Mouse (Mus musculus) intestine, postnatal 0 days (tissue): Measurements from ENCODE around the gene Grk2. TPM values are rescaled to one million over a fixed set of nuclear protein-coding genes. Genes with fewer than 3 reads are reported as not detected.
A peak's percentile ranks its signal among the peaks of the same experiment; 100 is the strongest.

ENCODE experiments used
- ATAC-seq: fragments of 200-750 bp; cut with Nextera tagmentation; 2 replicates; pipeline ENCODE4 v1.8.0; 2017; ENCODE audit warnings: mild to moderate bottlenecking, moderate TSS enrichment, moderate library complexity
- H3K27ac ChIP-seq: fragments of 300-500 bp; sonication (generic); 2 replicates; pipeline ENCODE4 v1.5.1; 2014; ENCODE audit warnings: mild to moderate bottlenecking, low read depth, low read length, moderate library complexity
- H3K27me3 ChIP-seq: fragments of 300-500 bp; sonication (generic); replicated peaks from 2 replicates; pipeline ENCODE4 v1.6.1; 2014; ENCODE audit warnings: low read length, mixed read lengths; ENCODE audit not compliant: control insufficient read depth, insufficient read depth
- H3K36me3 ChIP-seq: fragments of 300-500 bp; sonication (generic); 2 replicates; pipeline ENCODE4 v1.6.1; 2014; ENCODE audit warnings: mild to moderate bottlenecking, moderate library complexity; ENCODE audit not compliant: control insufficient read depth, insufficient read depth
- H3K4me1 ChIP-seq: fragments of 300-500 bp; sonication (generic); replicated peaks from 2 replicates; pipeline ENCODE4 v1.6.1; 2014; ENCODE audit warnings: antibody characterized with exemption, low read length, mixed read lengths; ENCODE audit not compliant: control insufficient read depth, insufficient read depth
- H3K4me2 ChIP-seq: fragments of 300-500 bp; sonication (generic); replicated peaks from 2 replicates; pipeline ENCODE4 v1.6.1; 2014; ENCODE audit warnings: low read depth, mild to moderate bottlenecking, moderate library complexity
- H3K4me3 ChIP-seq: fragments of 300-500 bp; sonication (generic); 2 replicates; pipeline ENCODE4 v1.5.1; 2014; ENCODE audit warnings: low read depth, low read length
- H3K9ac ChIP-seq: fragments of 300-500 bp; sonication (generic); 2 replicates; pipeline ENCODE4 v1.6.1; 2014; ENCODE audit warnings: mild to moderate bottlenecking, low read depth, low read length
- H3K9me3 ChIP-seq: fragments of 300-500 bp; sonication (generic); 2 replicates; pipeline ENCODE4 v1.6.1; 2016; ENCODE audit warnings: mixed run types; ENCODE audit not compliant: control insufficient read depth
- CTCF ChIP-seq: sonication (generic); IDR thresholded peaks from 2 replicates; pipeline ENCODE4 v1.5.1; 2016; ENCODE audit warnings: low read depth, mild to moderate bottlenecking, control low read depth, antibody characterized with exemption, moderate library complexity
- whole genome bisulfite sequencing: fragments of 180-500 bp; shearing (Covaris S2); extraction: QIAGEN DNeasy Blood & Tissue Kit; methylation state at CpG from one replicate; pipeline ENCODE4 v1.1.7; 2014; 5-methylcytosine and 5-hydroxymethylcytosine counted together
- polyA plus RNA-seq: library from polyadenylated mRNA; unstranded; fragments of >200 nt; fragmentation: Nextera tagmentation; extraction: Ambion mirVana; gene quantifications from 2 replicates; pipeline ENCODE4 v1.2.1, GENCODE M21; 2015

Gene Grk2
- polyA plus RNA-seq: 14.4 and 18.5 TPM in 2 replicates

DNA sequence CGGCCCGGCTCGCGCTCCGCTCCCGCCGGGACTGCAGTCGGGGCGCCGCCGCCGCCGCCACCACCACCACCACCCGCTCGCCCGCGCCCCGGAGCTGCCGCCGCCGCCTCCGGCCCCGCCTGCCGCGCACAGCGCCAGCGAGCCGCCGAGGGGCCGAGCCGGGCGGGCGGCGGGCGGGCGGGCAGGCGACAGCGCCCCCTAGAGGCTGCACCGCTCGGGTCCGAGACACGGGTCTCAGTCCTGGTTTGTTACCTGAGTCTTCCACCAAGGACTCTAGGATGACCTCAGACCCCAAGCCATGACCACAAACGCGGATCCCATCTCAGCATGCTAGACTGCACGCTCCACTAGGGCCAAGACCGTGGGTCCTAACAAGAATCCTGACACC lies at the start of gene Grk2:
Grk2 (minus strand) TSS at position 33 of the 388 bp plus-strand sequence.
- under 1% methylated on average over 34 of the region's 46 CpGs for WGBS
- Histone ChIP-seq H3K27me3 (no peaks in the 10 kb centered on the region), H3K4me1 (peaks cover 16% of the 10 kb centered on the region), H3K9ac (peak within 1 kb of the TSS; percentile 93), H3K4me3 (peak within 1 kb of the TSS; percentile 93), H3K4me2 (peak within 1 kb of the TSS; percentile 77), H3K36me3 (peaks cover 5% of the 10 kb centered on the region; the same call in 1 of the 2 replicates), H3K9me3 (no peaks in the 10 kb centered on the region), H3K27ac (peak within 1 kb of the TSS; percentile 88)
- peak; percentile 81 for TF ChIP-seq CTCF
- ATAC-seq: peak; percentile 79

DNA sequence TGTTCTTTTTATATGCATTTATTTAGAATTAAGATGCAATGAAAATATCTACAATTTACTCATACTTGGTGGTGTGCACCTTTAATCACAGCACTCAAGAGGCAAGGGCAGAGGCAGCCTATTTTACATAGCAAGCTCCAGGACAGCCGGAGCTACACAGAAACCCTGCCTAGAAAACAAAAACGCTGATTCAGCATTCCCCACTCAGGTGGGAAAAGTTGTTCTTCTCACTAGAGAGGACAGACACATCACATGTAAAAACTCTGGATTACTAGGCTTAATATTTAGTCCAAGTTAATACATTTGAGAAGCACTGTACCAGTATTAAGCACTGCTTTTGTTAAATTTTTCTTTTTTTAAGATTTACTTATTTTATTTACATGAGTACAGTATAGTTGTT lies 43.4 kb upstream of the Grk2 start:
- no peaks in the 10 kb centered on the region for H3K9me3 ChIP-seq
- ATAC-seq: no peak

DNA sequence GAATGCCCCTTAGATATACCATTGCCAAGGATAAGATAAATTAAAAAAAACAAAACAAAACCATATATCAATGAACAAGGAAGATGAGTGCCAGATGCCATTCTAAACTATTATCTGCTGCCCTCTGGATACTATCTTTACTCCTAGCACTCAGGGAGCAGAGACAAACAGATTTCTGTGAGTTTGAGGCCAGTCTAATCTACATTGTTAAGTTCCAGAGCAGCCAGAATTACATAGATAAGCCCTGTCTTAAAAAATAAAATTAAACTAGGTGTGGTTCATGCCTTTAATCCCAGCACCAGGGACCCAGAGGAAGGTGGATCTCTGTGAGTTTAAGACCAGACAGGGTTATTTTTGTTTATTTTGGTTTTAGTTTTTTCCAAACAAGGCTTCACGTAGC lies 40.5 kb upstream of the Grk2 start:
- peaks cover 47% of the 10 kb centered on the region for H3K36me3 ChIP-seq
- H3K4me3 ChIP-seq: no peak overlapping the region
- H3K9me3 ChIP-seq: no peaks in the 10 kb centered on the region
- no peak overlapping the region for H3K27ac ChIP-seq
- ATAC-seq: no peak
- no peak for TF ChIP-seq CTCF
- H3K27me3 ChIP-seq: no peaks in the 10 kb centered on the region
- H3K4me2 ChIP-seq: no peak overlapping the region
- 78% methylated on average over 1 of the region's 1 CpGs for WGBS
- H3K4me1 ChIP-seq: no peaks in the 10 kb centered on the region
- no peak overlapping the region for H3K9ac ChIP-seq

More for the DNA sequence above, 43.4 kb upstream of the Grk2 start:
- Histone ChIP-seq H3K4me3 (no peak overlapping the region), H3K9ac (no peak overlapping the region), H3K4me2 (no peak overlapping the region), H3K27me3 (no peaks in the 10 kb centered on the region), H3K27ac (no peak overlapping the region), H3K4me1 (no peaks in the 10 kb centered on the region), H3K36me3 (peaks cover 37% of the 10 kb centered on the region)
- WGBS: 84% methylated on average over 2 of the region's 2 CpGs
- no peak for TF ChIP-seq CTCF

DNA sequence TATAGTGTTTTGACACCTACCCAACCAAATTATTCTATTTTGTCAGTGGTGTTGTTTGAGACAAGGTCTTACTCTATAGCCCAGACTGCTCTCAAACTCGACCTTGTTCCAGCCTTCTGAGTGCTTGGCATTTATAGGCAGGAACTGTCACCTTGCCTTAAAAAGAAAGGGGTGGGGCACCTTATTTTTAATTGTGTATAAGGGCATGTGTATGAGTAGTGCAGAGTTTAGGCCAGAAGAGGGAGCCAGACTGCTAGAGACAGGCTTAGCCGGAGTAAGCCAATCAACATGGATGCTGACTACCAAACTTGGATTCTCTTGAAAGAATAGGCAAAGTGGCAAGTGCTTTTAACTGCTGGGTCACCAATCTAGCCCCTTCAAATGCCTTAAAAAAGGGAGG lies 32.1 kb upstream of the Grk2 start:
- no peaks in the 10 kb centered on the region for H3K4me1 ChIP-seq
- ATAC-seq: no peak
- H3K27ac ChIP-seq: no peak overlapping the region
- 21% methylated on average over 2 of the region's 2 CpGs for WGBS
- TF ChIP-seq CTCF: peak; percentile 87
- no peak overlapping the region for H3K4me2 ChIP-seq
- H3K9me3 ChIP-seq: no peaks in the 10 kb centered on the region
- no peak overlapping the region for H3K9ac ChIP-seq
- H3K4me3 ChIP-seq: no peak overlapping the region
- H3K36me3 ChIP-seq: peaks cover 26% of the 10 kb centered on the region
- no peaks in the 10 kb centered on the region for H3K27me3 ChIP-seq

DNA sequence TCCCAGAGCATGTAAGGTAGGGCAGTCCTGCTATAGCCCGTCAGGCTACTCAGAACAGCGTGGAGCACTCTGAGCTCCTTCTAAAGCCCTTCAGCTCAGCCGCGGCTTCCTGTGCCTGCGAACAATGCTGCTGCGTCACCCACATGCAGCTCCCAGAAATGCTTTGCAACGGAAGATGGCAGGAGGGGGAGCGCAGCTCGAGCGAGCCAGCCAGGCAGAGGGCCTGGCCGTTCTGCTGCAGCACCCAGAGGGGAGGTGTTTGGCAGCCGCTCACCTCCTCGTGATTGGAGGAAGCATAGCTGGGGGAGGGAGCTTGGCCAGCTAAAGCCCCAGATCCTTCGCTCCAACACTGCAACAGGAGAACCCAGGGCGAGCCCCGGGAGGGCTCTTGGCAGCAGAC lies 27.8 kb upstream of the Grk2 start:
- H3K4me3 ChIP-seq: peak overlapping the region; percentile 50
- TF ChIP-seq CTCF: peak; percentile 39; the same call in 1 of the 2 replicates
- peaks cover 7% of the 10 kb centered on the region; the same call in 1 of the 2 replicates for H3K4me1 ChIP-seq
- H3K36me3 ChIP-seq: peaks cover 9% of the 10 kb centered on the region
- H3K9ac ChIP-seq: peak overlapping the region; percentile 45
- no peaks in the 10 kb centered on the region for H3K9me3 ChIP-seq
- peak; percentile 91 for ATAC-seq
- 1% methylated on average over 16 of the region's 16 CpGs for WGBS
- peak overlapping the region; percentile 86 for H3K27ac ChIP-seq
- H3K4me2 ChIP-seq: peak overlapping the region; percentile 73
- H3K27me3 ChIP-seq: no peaks in the 10 kb centered on the region

DNA sequence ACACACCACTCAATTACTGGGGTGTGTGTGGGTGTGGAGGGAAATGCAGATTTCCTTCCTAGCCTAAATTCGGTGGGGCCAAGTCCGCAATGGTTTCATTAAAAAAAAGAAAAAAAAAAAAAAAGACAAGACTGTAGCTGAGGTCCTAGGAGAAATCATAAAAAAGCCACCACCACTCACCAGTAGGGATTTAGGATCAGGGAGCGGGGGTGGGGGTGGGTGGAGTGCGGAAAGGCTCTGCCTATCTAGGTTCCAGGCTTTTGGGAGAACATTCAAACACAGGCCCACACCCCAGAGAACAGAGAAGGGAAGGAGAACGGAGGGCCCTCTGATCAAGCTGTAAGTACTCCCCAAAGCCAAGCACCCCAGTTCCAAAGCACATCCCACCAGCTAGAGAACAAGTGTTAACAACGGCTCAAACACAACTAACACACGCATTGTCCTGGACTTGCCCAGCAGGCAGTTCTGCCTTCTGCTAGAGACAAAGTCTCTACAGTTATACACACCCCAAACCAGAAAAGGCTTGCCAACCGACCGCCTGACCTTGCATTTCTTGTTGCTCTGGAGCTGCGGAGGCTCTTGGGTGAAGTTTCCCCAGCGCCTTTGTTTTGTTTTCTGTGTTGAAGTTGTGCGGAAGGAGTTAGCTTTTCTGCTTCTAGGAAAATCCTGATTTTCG lies 27.2 kb upstream of the Grk2 start:
- ATAC-seq: peak; percentile 35; the same call in 1 of the 2 replicates
- Histone ChIP-seq H3K4me2 (peak overlapping the region; percentile 73), H3K27ac (peak overlapping the region; percentile 86), H3K4me1 (peaks cover 7% of the 10 kb centered on the region; the same call in 1 of the 2 replicates), H3K9ac (peak overlapping the region; percentile 45), H3K4me3 (peak overlapping the region; percentile 50), H3K9me3 (no peaks in the 10 kb centered on the region), H3K27me3 (no peaks in the 10 kb centered on the region), H3K36me3 (peaks cover 13% of the 10 kb centered on the region)
- under 1% methylated on average over 13 of the region's 13 CpGs for whole genome bisulfite sequencing
- no peak for TF ChIP-seq CTCF
